Mouse (Mus musculus) brain, embryonic 18.5 days (tissue): Measurements from ENCODE around the gene Vmn1r183.
"Not testable (repeated sequence)": the region's sequence is repeated elsewhere in the genome, so short reads cannot be mapped to it uniquely, and the experiment has no call there.

Source experiments
- DNase-seq: peaks from one replicate; pipeline ENCODE4 v3.0.0-alpha.2; 2012; ENCODE audit warnings: low read depth, low spot score

Gene Vmn1r183

DNA sequence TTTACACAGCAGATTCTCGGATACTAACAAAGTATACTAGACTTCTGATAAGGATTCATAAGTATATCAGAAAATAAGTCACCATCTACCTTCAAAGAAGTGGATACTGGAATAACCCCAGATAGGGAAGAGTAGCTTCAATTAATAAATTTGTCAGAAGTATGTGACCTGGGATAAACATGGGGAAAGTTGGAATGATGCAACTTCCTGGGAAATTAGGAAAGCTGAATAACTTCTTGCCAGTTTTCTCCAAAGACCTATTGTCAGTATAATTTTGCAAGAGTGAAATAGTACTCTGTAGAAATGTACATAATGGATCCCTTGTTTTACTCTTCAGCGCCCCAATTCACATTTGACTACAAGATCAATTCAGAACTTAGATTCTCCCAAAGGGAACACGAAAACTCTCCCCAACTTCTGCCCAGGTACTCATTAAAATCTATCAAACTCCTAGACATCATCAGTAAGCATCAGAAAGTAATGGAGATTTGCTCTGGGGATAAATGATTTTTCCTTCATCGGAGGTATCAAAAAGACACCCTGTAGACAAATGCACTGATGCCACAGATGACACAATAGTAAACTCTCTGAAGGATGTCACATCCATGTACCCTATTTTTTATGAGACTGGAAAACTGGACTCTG lies at the start of gene Vmn1r183:
Gene Vmn1r183, plus strand, starts transcription at position 595 of the 645 bp plus-strand sequence.
- DNase-seq: no peak

DNA sequence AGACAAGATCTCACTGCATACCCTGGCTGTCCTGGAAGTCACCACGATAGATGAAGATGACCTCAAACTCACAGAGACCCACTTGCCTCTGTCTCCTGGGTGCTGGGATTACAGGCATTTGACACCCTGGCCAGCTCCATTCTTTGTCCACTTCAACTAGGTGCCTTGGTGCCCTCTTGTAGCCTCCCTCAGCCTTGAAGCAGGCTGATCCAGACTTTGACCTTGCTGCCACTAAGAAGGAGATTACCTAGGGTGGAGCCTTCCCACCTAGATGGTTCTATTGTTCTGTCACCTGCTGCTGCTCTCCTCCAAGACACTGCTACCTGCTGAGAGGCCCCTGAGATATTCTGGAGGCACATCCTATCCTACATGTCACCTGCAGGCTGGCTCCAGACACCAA lies 21.4 kb downstream of the Vmn1r183 start:
- DNase-seq: not testable (repeated sequence)

DNA sequence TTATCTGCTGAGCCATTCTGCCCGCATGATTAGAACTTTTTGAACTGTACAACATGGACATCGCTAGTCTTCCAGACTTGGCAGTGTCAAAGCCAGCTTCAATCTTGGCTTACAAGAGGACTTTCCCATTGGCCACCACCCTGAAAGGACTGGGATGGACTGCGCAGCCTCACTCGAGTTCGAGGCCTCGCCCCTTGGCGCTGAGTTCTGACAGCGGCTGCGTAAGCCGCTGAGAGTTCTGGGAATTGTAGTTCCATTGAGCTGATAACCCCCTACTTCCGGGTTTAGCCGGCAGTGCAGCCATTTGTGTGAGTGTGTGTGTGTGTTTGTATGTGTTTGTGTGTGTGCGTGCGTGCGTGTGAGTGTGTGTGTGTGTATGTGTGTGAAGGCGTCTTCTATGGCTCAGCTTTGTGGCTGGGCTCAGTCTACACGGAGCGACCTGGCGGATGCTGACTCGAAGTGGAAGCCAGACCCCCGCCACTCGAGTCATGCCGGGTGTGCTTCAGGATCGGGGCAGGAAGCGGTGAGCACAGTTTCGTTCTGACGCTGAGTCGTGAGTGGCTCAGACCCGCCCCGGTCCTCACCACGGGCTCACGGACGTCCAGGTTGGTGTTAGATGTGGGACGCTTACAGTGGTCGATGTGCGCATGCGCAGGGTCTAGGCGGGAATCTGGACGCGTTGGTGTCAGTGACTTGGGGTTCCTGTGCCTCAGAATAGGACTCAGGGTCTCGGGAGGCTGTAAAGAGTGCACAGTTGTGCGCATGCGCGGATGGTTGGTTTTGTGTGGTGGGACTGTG lies 28.8 kb downstream of the Vmn1r183 start, which contains the start of gene Zfp180:
Gene Zfp180, plus strand, starts transcription at position 291 of the 798 bp plus-strand sequence.
- DNase-seq: peak; percentile 97

DNA sequence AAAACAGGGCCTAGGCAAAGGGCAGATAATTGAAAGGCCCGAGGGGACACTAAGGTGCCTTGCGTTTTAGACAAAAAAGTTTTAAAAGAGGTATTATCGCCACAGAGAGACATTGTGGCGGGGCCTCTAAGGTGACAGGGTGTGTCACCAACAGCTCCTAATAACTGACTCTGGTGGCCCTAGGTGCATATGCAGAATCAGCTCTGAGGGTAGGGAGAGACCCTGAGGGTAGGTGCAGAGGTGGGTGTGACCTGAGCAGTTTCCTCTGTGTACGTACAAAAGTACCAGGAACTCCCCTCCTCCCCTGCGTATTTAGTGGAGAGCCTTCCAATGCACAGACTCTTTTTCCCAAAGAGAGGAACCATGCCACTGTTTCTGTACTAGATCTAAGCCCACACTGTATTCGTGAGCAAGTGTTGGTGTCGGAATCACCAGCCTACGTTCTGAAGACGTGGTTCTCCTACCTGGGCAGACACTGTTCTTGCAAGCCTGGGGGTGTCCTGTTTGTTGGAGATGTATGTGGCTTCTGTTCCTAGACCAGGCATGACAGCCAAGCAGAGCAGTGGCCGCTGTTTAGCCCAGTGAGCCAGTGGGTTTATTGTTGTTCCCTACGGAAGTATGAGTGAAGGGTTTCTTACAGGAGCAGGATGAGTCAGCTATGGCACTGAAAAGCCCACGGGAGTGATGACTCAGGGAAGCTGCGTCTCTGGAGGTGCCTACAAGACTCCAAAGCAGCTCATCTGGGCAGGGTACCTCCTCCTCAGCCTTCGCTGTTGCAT lies 29.6 kb downstream of the Vmn1r183 start:
- no peak for DNase-seq

DNA sequence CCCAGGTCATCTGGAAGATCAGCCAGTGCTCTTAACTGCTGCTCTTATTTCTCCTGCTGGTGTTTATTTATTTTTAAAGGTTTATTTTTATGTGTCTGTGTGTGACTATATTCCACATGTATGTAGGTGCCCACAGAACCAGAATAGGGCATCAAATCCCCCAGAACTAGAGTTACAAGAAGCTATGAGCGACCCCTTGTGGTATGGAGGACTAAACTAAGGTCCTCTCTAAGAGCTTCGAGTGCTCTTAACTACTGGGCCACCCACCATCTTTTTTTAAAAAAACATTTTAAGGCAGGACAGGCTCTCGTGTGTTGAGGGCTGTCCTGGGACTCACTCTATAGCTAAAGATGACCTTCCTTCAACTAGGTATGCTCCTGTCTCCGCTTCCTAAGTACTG lies 33.8 kb downstream of the Vmn1r183 start:
- DNase-seq: no peak

DNA sequence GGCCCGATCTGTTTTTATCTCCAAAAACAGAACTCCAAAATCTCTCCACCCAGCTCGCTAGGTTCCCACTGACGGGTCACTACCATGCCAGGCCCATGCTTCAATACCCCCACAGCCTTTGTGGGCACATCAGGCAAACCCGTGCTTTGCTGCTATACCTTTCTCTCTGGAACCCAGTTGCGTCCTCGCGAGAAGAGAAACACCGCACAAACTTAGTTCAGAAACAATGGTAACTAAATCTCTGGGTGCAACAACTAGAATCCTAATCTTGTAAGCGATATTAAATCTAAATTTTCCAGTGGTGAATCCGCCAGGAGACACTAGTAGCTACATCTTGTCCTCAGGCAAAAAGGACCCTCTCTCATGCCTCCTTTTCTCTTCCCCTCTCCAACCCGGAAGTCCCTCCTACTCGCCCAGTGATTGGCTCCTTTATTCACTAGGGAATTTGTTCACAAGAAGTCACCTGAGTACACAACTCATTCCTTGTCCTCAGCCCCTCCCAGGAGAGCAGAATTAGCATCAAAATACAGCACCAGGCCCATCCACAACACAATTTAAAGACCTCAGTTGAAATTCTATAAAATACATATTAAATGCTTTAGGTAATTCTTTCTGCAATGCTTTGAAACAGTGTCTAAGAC lies 34.6 kb downstream of the Vmn1r183 start:
- no peak for DNase-seq

DNA sequence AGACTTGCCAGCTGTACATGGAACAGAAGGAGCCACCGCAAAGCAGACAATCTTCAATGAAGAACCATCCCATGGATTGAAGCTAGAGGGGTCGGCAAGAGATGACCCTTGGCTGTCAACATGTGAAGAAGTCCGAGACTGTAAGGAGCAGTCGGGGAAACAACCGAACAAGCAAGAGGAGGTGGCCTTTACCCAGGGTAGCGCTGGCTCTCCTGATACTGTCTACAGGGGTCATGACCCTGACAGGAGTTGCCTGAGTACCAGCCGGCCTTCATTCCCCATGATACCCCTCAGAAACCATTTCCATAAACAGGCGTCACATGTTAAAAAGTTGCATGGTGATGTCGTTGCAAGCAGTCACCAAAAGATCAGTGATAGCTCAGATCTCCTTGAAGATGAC lies 51.3 kb downstream of the Vmn1r183 start:
- no peak for DNase-seq

DNA sequence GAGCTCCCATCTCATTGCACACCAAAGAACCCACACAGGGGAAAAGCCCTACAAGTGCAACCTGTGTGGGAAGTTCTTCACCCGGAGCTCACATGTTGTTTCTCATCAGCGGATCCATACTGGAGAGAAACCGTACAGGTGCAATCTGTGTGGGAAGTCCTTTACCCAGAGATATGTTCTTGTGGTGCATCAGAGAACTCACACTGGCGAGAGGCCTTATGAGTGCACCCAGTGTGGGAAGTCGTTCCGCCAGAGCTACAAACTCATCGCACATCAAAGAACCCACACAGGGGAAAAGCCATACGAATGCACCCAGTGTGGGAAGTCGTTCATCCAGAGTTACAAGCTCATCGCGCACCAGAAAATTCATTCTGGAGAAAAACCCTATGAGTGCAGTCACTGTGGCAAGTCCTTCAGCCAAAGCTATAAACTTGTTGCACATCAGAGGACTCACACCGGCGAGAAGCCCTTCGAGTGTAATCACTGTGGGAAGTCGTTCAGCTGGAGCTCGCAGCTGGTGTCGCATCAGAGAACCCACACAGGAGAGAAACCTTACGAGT lies 52.2 kb downstream of the Vmn1r183 start:
- DNase-seq: no peak

DNA sequence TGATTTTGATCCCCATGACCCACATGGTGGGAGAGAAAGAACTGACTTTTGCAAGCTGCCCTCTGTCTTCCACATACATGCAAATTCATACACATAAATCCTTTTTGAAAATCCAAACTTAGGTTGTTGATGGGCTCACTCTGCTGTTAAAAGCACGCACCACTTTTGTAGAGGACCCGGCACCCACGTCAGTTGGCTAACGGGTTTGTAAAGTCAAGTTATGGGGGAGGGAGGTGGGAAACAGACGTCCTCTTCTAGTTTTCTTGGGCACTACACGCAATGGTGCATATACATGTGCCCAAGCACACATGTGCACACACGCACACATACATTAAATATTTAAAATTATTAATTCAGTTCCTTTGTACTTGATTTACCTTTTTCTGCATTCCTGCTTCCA lies 57.8 kb downstream of the Vmn1r183 start:
- no peak for DNase-seq

DNA sequence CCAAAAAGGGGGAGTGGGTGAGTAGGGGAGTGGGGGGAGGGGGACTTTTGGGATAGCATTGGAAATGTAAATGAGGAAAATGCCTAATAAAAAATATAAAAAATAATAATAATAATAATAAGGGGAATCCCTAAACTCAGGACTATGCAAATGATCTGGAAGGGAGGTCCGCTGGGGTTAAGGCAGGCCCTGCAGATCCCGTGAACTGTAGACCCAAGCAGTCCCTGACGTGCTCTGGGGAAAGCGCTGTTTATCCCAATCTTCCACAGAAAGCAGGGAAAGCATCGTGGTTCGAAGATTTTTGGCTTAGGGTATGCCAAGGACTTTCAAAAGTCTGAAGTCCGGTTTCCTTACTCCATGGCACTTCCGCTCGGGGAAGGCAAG lies 58.7 kb downstream of the Vmn1r183 start:
- DNase-seq: no peak

DNA sequence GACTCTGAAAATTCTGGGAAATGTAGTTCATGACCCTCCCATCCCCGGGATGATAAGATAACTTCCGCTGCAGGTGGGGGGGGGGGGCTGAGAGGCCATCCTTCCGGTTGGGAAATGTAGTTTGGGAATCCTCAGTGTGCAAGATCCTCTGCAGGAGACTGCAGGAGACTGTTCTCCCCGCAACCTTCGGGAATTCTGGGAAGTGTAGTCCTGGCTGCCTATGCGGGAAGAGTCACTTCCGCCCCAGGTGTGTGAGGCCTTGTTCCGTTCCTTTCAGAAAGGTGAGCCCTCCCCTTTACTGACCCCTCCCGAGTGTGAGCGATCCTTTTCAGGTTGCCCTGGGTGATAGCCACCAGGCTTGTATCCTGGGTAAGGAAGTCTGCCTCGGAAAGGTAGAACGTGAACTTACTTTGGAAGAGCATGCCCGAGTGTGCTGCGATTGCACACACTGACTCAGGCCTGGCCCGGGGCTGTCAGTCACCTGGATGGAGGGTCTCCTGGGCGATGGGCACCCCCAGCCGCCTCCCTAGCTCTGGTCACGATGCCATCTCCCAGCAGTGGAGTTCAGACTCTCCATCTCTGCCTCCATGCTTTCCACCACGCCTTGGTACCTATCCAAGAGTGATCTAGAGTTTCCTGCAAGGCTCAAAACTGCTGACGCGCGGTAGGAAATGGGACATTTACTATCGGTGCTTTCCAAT lies 59.3 kb downstream of the Vmn1r183 start, which contains the start of gene Zfp112:
Gene Zfp112, plus strand, starts transcription at position 159 of the 701 bp plus-strand sequence.
- peak; percentile 94 for DNase-seq

DNA sequence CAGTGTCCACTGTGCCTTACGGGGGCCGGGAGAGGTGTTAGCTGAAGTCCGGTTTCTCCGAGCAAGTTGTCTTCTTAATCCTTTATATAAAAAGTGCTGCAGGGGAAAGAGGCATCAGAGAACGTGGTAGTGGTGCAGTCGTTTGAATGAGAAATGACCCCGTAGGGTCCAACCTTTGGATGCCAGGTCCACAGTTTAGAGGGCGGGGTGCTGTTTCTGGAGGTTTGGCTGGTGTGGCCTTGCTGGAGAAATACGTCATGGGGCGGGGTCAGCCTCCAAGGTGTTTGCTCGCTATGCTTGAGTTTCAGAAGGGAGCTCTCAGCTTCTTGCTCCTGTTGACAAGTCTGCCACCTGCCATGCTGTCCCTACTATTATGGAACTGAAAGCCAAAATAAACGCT lies 59.9 kb downstream of the Vmn1r183 start:
- no peak for DNase-seq
